Mouse (Mus musculus): ENCODE measurements around the gene Ergic3. TPM values are rescaled to one million over a fixed set of nuclear protein-coding genes. Genes with fewer than 3 reads are reported as not detected.

Ergic3 gene
- polyA plus RNA-seq, 1 experiment from 2014 or later = 186 TPM

DNA sequence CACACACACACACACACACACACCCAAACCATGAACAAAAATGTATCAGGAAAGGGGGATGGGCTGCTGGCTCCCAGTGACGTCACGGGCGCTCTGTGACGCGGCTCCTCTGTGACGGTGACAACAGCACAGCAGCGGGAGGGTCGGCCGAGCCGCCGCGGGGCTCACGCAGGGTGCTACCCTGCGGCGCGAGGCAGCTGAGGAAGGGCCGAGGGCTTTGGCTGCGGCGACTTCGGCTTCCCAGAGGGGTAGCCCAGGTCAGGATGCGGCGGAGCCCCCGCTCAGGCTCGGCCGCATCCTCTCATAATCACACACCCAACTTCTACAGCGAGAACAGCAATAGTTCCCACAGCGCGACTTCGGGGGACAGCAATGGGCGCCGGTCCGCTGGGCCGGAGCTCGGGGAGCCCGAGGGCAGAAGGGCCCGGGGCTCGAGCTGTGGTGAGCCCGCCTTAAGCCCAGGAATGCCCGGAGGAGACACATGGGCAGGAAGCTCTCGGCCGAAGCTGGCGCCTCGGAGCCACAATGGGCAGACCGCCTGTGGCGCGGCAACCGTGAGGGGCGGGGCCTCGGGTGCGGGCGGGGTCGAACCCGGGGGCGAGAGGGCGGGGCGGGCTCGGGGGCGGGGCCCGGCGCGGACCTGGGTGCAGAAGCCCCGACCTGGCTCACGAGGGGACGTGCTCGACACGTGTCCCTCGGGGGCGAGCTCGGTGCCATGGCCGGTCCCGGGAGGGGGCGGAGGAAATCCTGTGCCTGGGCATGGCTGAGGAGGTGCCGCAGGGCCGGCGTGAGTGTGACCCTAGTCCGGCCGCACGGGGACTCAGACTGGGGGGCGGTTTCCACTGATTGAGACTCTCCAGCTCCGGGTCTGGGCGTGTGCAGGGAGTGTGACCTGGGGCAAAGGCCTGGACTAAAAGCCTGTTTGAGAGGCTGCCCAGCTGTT lies 57.5 kb downstream of the Ergic3 start, which contains the start of gene Spag4:
Gene Spag4, plus strand, starts transcription at position 77 of the 943 bp plus-strand sequence.
- peak; percentile 75 for DNase-seq (ENCODE audit: low spot score)

DNA sequence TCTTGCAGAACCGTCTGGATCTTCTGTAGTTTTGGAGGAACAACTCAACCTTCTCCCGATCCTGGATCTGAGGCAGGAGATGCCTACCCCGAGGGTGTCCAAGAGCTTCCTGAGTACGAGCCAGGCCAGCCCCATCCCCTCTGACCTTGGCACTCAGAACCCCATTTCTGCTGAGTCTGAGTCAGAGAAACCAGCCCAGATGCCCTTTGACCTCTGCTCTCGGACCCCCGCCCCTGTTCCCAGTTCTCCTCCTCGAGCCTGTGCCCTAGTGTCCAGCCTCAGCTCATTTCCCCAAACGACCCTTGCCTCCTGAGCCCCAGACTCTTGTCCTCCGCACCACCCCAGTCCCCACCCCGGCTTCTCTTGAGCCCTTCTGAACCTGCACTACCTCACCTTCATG lies 58.3 kb downstream of the Ergic3 start:
- DNase-seq (ENCODE audit: low spot score) = no peak

Other genes starting within 250 kb of the Ergic3 start
- gene Mmp24, start 232.7 kb upstream of the Ergic3 start, polyA plus RNA-seq (2015; fragmentation: Nextera tagmentation; extraction: Ambion mirVana) = 0.06 and 0.07 TPM in 2 replicates
- gene BC029722, start 188.6 kb upstream of the Ergic3 start, polyA plus RNA-seq (2015; fragmentation: Nextera tagmentation; extraction: Ambion mirVana) = 24.0 and 24.4 TPM in 2 replicates
- gene Eif6, start 181.1 kb upstream of the Ergic3 start, polyA plus RNA-seq (2015; fragmentation: Nextera tagmentation; extraction: Ambion mirVana) = 232 and 242 TPM in 2 replicates
- gene Fam83c, start 173.2 kb upstream of the Ergic3 start, polyA plus RNA-seq (2015; fragmentation: Nextera tagmentation; extraction: Ambion mirVana) = 0.05 and 0.06 TPM in 2 replicates
- gene Uqcc1, start 77.7 kb upstream of the Ergic3 start, polyA plus RNA-seq (2015; fragmentation: Nextera tagmentation; extraction: Ambion mirVana) = 56.9 and 58.2 TPM in 2 replicates
- not detected in 2 replicates for gene Gm15557, start 67.3 kb upstream of the Ergic3 start, polyA plus RNA-seq (2015; fragmentation: Nextera tagmentation; extraction: Ambion mirVana)
- gene Gdf5, start 62.7 kb upstream of the Ergic3 start, polyA plus RNA-seq (2015; fragmentation: Nextera tagmentation; extraction: Ambion mirVana) = 0.22 and 0.25 TPM in 2 replicates
- gene Cep250, start 51.6 kb upstream of the Ergic3 start, polyA plus RNA-seq (2015; fragmentation: Nextera tagmentation; extraction: Ambion mirVana) = 16.6 and 23.4 TPM in 2 replicates
- gene 6430550D23Rik, start 68 bp upstream of the Ergic3 start, polyA plus RNA-seq (2015; fragmentation: Nextera tagmentation; extraction: Ambion mirVana) = 2.1 TPM in 2 replicates
- 0.04 and 0.07 TPM in 2 replicates for gene Fer1l4, start 44.9 kb downstream of the Ergic3 start, polyA plus RNA-seq (2015; fragmentation: Nextera tagmentation; extraction: Ambion mirVana)
- gene Spag4, start 57.1 kb downstream of the Ergic3 start, polyA plus RNA-seq (2015; fragmentation: Nextera tagmentation; extraction: Ambion mirVana) = 0.90 and 0.98 TPM in 2 replicates
- 65.0 and 76.9 TPM in 2 replicates for gene Cpne1, start 103.9 kb downstream of the Ergic3 start, polyA plus RNA-seq (2015; fragmentation: Nextera tagmentation; extraction: Ambion mirVana)
- 22.0 and 22.8 TPM in 2 replicates for gene Rbm12, start 103.9 kb downstream of the Ergic3 start, polyA plus RNA-seq (2015; fragmentation: Nextera tagmentation; extraction: Ambion mirVana)
- 13.8 and 14.9 TPM in 2 replicates for gene Gm28036, start 119.0 kb downstream of the Ergic3 start, polyA plus RNA-seq (2015; fragmentation: Nextera tagmentation; extraction: Ambion mirVana)
- gene Romo1, start 136.0 kb downstream of the Ergic3 start, polyA plus RNA-seq (2015; fragmentation: Nextera tagmentation; extraction: Ambion mirVana) = 490 and 536 TPM in 2 replicates
- gene Nfs1, start 136.1 kb downstream of the Ergic3 start, polyA plus RNA-seq (2015; fragmentation: Nextera tagmentation; extraction: Ambion mirVana) = 51.4 and 51.5 TPM in 2 replicates
- gene Rbm39, start 172.2 kb downstream of the Ergic3 start, polyA plus RNA-seq (2015; fragmentation: Nextera tagmentation; extraction: Ambion mirVana) = 783 and 898 TPM in 2 replicates
- 56.7 and 62.7 TPM in 2 replicates for gene Phf20, start 188.4 kb downstream of the Ergic3 start, polyA plus RNA-seq (2015; fragmentation: Nextera tagmentation; extraction: Ambion mirVana)

Measured in thymus, postnatal 0 days (tissue).